Mouse (Mus musculus): Measurements from ENCODE around the gene Plekhm3. TPM values are rescaled to one million over a fixed set of nuclear protein-coding genes. Genes with fewer than 3 reads are reported as not detected.

Plekhm3 gene
- polyA plus RNA-seq, 1 experiment from 2014 or later, result 16.0 TPM

DNA sequence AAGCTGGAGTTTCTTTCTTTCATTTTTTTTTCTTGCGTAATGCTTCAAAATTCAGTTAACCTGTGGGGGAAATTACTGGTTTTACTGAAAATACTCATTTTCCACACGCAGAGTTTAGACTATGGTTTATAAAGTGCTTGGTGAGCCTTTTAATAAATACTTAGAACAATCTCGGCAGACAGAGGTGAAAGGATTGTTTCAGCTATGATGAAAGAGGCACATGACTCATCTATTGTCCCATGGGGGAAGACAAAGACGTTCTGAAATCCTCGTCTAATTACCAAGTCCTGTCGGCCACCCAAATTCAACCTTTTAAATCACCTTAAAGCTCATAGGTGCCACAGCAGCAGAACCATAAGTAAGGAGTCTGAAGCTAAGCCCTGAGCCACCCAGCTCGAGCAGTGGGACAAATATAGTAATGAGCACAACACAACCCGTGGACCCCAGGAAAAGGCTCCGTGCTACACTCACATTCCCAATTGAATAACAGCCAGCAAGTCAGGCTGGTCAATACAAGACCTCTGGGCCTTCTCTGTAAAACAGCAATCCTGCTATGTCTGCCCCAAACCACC is 11.3 kb downstream of the Plekhm3 start:
- Histone ChIP-seq H3K36me3 (ENCODE audit: inconsistent target) (no peaks in the 10 kb centered on the region), H3K4me3 (ENCODE audit: inconsistent target) (no peak overlapping the region), H3K27ac (no peak overlapping the region), H3K79me2 (ENCODE audit: inconsistent target) (peaks cover 90% of the 10 kb centered on the region; the same call in 1 of the 2 replicates)
- WGBS (ENCODE audit: missing documents), result 63% methylated on average over 9 of the region's 9 CpGs

DNA sequence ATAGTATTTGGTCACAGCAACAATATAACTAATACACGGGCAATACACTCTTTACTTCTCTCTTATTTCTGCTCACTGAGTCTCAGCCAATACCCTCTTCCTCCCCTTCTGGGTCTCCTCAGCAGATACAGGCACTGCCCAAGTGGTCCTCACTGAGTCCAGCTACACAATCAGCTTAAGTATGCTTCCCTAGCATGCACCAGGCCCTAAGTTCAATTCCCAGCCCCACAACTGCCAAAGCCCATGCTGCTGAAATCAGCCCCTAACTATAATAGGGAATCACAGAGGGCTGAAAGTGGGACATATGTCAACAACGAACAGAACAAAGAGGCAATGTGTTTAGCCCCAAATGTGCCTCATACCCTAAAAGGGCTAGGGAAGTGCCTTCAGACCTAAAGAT is 11.9 kb downstream of the Plekhm3 start:
- Histone ChIP-seq H3K79me2 (ENCODE audit: inconsistent target) (peaks cover 89% of the 10 kb centered on the region; the same call in 1 of the 2 replicates), H3K4me3 (ENCODE audit: inconsistent target) (no peak overlapping the region), H3K27ac (no peak overlapping the region), H3K36me3 (ENCODE audit: inconsistent target) (no peaks in the 10 kb centered on the region)
- WGBS (ENCODE audit: missing documents), result 91% methylated on average over 2 of the region's 2 CpGs

DNA sequence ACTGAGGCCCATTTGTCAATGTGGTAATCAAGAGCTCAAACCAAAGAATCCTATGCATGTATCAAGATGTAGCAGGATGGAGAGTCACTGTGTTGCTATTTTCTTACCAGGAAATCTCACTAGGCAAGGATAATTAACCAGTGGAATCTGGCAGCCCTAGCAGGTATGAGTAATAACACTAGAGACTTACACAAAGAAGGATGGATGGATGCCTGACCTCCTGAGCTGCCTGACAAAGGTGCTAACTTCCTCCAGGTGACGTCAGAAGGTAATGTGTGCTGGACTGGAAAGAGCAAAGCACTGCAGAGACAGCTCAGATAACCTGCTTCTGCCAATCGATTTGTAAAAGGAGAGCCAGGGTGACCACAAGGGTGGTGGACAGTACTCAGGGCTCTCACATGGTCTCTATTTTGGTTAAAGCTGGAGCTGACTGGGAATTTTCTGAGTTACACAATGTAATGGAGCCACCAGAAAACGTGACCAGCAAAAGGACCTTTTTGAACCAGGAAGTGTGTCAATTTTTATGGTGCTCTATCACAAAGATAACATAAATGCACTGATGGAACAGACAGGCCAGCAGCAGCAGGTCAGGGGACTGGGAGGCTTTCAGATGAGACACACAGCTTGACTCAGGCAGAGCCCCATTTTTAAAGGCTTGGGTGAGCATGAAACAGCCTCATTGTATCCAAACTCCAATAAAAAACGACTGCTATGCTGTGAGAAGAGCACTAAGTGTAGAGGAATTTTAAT is 14.4 kb downstream of the Plekhm3 start:
- Histone ChIP-seq H3K36me3 (ENCODE audit: inconsistent target) (peaks cover 13% of the 10 kb centered on the region), H3K4me3 (ENCODE audit: inconsistent target) (no peak overlapping the region), H3K79me2 (ENCODE audit: inconsistent target) (peaks cover 80% of the 10 kb centered on the region; the same call in 1 of the 2 replicates), H3K27ac (no peak overlapping the region)
- WGBS (ENCODE audit: missing documents), result 92% methylated on average over 4 of the region's 4 CpGs

DNA sequence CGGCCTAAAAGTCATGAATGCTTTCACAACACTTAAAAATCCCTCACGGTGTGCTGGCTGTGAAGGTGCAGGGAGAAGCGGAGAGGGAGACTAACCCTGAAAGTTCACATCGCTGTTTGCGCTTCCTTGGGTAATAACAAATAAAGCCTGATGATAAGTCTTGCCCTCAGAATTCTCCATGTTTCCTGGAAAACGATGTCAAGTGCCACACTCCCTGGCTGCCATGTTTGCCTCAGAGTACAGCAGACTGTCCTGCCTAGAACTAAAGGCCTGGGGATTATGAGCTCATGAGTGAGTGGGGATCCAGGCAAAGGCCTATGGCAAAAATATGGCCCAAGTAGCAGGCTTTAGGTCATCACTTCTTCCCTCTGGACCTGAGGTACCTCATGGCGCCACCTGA is 17.7 kb downstream of the Plekhm3 start:
- Histone ChIP-seq H3K4me3 (ENCODE audit: inconsistent target) (no peak overlapping the region), H3K79me2 (ENCODE audit: inconsistent target) (peaks cover 67% of the 10 kb centered on the region; the same call in 1 of the 2 replicates), H3K27ac (no peak overlapping the region), H3K36me3 (ENCODE audit: inconsistent target) (peaks cover 17% of the 10 kb centered on the region)
- 95% methylated on average over 7 of the region's 7 CpGs for WGBS (ENCODE audit: missing documents)

DNA sequence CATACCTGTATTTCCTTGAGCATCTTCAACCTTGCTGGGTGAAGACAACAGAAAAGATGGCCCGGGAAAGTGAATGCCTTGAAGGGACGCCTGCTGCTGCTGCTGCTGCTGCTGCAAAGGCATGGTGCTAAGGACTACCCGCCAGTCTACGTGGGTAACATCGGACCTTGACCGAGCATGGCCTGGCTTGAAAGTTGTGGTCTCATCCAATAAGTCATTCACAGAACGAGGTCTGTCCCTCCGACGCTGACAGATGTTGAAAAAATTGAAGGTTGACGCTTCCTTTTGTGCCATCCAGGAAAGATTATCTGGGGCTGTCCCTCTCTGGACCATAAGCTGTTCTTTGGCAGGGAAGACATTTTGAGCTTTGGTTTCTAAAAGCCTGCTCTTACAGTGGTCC is 18.9 kb downstream of the Plekhm3 start:
- WGBS (ENCODE audit: missing documents), result 95% methylated on average over 10 of the region's 10 CpGs
- H3K4me3 ChIP-seq (ENCODE audit: inconsistent target), result no peak overlapping the region

DNA sequence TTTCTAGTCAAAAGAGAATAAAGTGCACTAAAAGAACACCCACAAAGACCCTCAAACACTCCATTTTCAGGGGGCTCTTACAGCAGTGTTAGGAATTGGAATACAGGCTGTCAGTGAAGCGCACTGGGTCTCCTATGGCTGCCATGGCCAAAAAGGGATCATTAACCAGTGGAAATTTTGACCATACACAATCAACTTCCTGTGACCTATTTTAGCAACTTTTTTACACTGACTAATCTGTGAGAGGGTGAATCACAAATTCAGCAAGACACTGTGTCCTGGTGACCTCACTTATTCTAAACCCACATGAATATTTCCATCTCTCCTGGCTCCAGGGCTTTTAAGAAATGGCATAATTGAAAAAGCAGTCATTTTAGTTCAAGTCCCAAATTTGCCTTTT is 23.7 kb downstream of the Plekhm3 start:
- peak overlapping the region; percentile 66 for H3K27ac ChIP-seq
- H3K36me3 ChIP-seq (ENCODE audit: inconsistent target), result peaks cover 10% of the 10 kb centered on the region
- H3K79me2 ChIP-seq (ENCODE audit: inconsistent target), result peaks cover 60% of the 10 kb centered on the region
- WGBS (ENCODE audit: missing documents), result 81% methylated on average over 1 of the region's 1 CpGs
- H3K4me3 ChIP-seq (ENCODE audit: inconsistent target), result no peak overlapping the region

More for the DNA sequence above, 18.9 kb downstream of the Plekhm3 start:
- Histone ChIP-seq H3K79me2 (ENCODE audit: inconsistent target) (peaks cover 63% of the 10 kb centered on the region; the same call in 1 of the 2 replicates), H3K27ac (no peak overlapping the region), H3K36me3 (ENCODE audit: inconsistent target) (peaks cover 17% of the 10 kb centered on the region)

DNA sequence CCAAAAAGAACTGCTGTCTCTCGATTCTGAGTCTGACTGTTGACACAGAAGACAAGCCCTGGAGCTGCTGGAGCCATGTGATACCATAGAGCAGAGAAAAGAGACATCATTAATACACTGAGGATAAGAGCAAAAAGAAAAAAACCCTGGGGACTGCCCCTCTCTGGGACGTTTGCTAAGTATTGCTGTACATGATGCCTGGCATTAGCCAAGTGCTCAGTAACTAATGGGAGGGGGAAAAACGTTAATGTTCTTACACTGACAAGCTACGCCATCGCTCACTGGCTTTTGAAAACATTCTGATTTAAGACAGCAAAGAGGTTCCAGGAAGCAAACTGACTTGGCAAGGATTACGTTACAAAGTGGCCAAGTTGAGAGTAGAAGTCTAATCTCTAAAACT is 26.5 kb downstream of the Plekhm3 start:
- WGBS (ENCODE audit: missing documents), result 93% methylated on average over 6 of the region's 6 CpGs
- H3K27ac ChIP-seq, result peak overlapping the region; percentile 99
- H3K79me2 ChIP-seq (ENCODE audit: inconsistent target), result peaks cover 73% of the 10 kb centered on the region
- H3K4me3 ChIP-seq (ENCODE audit: inconsistent target), result no peak overlapping the region
- H3K36me3 ChIP-seq (ENCODE audit: inconsistent target), result 0 out of 2 replicates have a peak, but pooled peaks cover 3% of the 10 kb centered on the region

DNA sequence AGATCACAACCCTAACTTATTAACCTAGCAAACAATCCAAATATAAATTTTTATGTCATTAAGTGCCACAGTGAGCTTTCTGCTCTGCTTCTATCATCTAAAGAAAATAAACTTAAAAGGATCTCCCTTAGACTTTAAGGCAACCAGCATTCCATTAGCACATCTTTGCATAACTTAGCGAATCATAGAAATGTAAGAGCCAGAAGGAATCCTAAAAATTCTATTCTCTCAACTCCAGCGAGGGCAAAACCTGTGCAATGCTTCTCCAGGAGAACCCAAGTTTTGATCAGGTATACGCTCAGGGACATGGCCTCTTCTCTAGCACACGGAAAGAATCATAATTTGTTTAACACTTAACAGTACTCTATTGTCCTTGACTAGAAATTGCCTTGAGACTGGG is 27.0 kb downstream of the Plekhm3 start:
- 0 out of 2 replicates have a peak, but pooled peaks cover 3% of the 10 kb centered on the region for H3K36me3 ChIP-seq (ENCODE audit: inconsistent target)
- peaks cover 73% of the 10 kb centered on the region for H3K79me2 ChIP-seq (ENCODE audit: inconsistent target)
- no peak overlapping the region for H3K4me3 ChIP-seq (ENCODE audit: inconsistent target)
- H3K27ac ChIP-seq, result peak overlapping the region; percentile 99
- 98% methylated on average over 4 of the region's 4 CpGs for WGBS (ENCODE audit: missing documents)

DNA sequence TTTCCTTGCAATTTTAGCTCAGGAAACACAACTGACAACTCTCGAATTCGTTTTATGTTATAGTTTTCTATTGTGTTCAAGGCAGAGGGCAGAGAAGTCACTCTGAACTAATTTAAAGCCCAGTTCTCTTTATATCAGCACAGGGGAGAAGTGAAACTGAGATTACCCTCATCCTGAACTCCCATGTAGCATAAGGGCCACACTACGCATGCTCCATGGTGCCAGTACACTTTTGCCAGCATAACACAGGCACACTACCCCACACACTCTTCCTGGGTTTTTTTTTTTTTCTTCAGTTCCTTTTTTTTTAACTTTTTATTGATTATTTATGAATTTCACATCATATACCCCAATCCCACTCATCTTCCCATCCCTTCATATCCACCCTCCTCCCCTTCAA is 28.1 kb downstream of the Plekhm3 start:
- Histone ChIP-seq H3K27ac (peak overlapping the region; percentile 99), H3K4me3 (ENCODE audit: inconsistent target) (no peak overlapping the region)
- WGBS (ENCODE audit: missing documents), result 15% methylated on average over 3 of the region's 3 CpGs

DNA sequence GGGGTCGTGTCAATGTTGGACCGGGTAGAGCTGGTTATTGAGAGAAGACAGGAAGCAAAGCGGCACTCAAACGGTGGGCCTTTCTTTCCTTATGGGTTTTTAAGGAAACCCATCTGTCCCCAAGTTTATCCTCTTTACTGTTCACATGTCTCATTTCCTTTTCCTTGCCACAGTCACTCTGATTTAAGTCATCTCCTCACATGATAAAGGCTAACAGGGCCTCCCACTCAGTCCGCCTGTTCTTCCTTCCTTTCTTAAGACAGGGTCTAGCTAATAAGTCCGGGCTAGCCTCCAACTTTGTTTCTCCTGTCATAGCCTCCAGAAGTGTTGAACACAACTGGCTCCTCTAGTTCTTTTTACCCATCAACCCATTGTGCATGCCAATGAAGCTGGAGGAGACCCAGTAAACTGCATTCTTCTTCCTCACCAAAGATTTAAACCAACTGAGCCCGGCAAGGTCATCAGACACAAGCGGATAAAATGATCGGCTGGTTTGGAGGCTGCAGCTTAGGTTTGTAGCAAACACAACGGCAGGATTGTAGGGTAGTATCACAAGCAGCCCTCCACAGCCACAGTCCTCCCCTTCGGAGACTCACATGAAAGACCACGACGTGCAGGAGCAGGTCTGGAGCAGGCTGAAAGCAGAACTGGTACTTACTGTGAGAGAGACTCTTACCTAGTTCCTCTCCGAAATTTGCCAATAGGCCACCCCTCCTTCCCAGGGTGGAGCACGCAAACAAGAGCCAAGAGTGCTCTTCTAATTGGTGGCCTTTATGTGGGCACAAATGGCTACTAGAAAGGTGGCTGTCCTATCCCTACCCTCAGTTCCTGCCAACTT is 29.0 kb downstream of the Plekhm3 start:
- Histone ChIP-seq H3K36me3 (ENCODE audit: inconsistent target) (peaks cover 4% of the 10 kb centered on the region; the same call in 1 of the 2 replicates), H3K27ac (peak overlapping the region; percentile 99), H3K4me3 (ENCODE audit: inconsistent target) (peak overlapping the region; percentile 37), H3K79me2 (ENCODE audit: inconsistent target) (peaks cover 80% of the 10 kb centered on the region)
- WGBS (ENCODE audit: missing documents), result 23% methylated on average over 15 of the region's 15 CpGs

More for the DNA sequence above, 28.1 kb downstream of the Plekhm3 start:
- Histone ChIP-seq H3K36me3 (ENCODE audit: inconsistent target) (no peaks in the 10 kb centered on the region; the same call in 1 of the 2 replicates), H3K79me2 (ENCODE audit: inconsistent target) (peaks cover 73% of the 10 kb centered on the region)

DNA sequence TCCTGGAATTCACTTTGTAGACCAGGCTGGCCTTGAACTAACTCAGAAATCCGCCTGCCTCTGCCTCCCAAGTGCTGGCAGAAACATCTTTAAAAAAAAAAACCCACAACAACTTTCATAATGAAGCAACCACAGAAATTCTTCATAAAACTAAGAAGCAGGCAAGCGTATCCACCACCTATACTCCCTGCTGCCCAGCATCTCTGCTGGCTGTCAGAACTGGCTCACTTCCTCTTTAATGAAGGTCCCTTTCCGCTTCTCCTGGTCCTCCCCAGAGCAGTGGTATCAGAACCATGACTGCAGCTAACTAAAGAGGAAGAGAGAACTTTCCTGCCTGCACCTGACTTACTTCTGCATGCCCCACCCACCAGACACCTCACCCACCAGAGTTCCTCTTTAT is 31.0 kb downstream of the Plekhm3 start:
- no peak overlapping the region for H3K4me3 ChIP-seq (ENCODE audit: inconsistent target)
- peaks cover 80% of the 10 kb centered on the region for H3K79me2 ChIP-seq (ENCODE audit: inconsistent target)
- WGBS (ENCODE audit: missing documents), result 12% methylated on average over 3 of the region's 3 CpGs
- H3K27ac ChIP-seq, result peak overlapping the region; percentile 99
- peaks cover 22% of the 10 kb centered on the region for H3K36me3 ChIP-seq (ENCODE audit: inconsistent target)

DNA sequence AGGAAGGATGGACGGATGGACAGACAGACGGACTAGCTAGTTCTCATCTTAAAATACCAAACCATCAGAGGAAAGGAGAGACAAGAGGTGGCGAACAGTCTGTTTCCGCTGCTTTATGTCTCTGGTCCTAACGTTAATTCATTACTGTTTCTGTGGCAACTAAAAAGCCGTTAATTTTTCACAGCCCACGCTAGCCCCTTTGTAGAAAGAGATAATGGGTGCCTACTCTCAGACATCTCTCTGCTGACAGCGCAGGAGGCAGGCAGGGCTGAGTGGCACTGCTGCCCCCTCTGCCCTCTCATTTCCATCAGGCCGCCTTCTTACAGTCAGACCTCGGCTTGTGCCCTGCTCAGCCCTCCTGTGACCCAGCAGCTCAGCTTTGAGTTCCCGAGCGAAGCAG is 32.3 kb downstream of the Plekhm3 start:
- Histone ChIP-seq H3K36me3 (ENCODE audit: inconsistent target) (peaks cover 33% of the 10 kb centered on the region), H3K4me3 (ENCODE audit: inconsistent target) (no peak overlapping the region), H3K27ac (peak overlapping the region; percentile 99; the same call in 1 of the 2 replicates), H3K79me2 (ENCODE audit: inconsistent target) (peaks cover 80% of the 10 kb centered on the region)
- WGBS (ENCODE audit: missing documents), result 97% methylated on average over 12 of the region's 12 CpGs

DNA sequence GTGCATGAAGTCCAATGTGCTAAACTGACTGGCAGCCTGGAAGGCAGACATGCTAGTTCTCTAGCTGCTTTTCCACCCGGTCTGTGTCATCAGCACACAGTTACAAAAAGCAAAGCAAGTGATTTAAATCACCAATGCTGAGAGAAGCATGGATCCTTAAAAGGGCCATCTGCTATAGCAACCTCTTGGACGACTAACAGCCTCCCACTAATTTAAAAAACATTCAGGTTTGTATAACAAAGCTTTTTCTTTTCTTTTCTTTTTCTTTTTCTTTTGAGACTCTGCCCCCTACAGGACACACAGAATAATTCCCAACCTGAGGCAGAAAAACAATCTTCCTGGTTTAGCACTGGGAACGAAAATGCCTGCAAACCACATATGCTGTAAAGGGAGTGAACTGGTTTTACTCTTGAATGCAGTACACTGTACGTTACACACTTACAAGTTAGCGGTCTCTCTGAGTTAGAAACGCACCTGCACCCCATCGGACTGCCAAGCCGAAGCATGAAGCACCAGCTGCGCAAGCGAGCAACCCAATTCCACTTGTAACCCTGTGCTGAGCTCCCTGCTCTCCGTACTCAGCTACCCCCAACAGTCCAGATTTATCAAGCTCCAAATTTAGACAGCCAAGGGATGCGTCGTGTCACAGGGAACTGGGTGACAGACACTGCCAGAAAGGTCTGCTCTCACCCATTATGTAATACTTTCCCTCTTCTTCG is 37.7 kb downstream of the Plekhm3 start:
- no peak overlapping the region for H3K4me3 ChIP-seq (ENCODE audit: inconsistent target)
- peaks cover 39% of the 10 kb centered on the region for H3K36me3 ChIP-seq (ENCODE audit: inconsistent target)
- H3K27ac ChIP-seq, result peak overlapping the region; percentile 53
- WGBS (ENCODE audit: missing documents), result 53% methylated on average over 12 of the region's 14 CpGs
- H3K79me2 ChIP-seq (ENCODE audit: inconsistent target), result peaks cover 100% of the 10 kb centered on the region

DNA sequence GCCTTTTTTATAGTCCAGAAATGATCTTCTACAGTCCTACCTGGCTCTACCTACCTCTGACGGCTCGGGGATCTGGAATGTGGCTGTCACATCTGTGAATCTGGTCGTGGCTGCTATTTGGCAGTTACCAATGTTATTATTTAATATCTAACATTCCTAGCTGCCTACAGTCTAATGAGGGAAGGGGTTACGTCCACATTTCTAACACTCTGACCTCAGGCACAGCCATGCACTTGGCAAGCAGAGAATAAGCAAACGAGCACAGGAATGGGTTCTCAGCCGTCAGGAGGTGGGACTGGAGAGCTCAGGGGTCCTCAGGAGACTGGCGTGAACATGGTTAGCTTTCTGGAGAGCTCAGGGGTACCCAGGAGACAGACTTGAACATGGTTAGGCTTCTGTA is 38.7 kb downstream of the Plekhm3 start:
- Histone ChIP-seq H3K79me2 (ENCODE audit: inconsistent target) (peaks cover 100% of the 10 kb centered on the region), H3K36me3 (ENCODE audit: inconsistent target) (peaks cover 38% of the 10 kb centered on the region), H3K4me3 (ENCODE audit: inconsistent target) (no peak overlapping the region), H3K27ac (no peak overlapping the region)
- 99% methylated on average over 7 of the region's 7 CpGs for WGBS (ENCODE audit: missing documents)
